Comparison of ENCODE assay signal across 9 mouse cellular contexts in the genomic region with DNA sequence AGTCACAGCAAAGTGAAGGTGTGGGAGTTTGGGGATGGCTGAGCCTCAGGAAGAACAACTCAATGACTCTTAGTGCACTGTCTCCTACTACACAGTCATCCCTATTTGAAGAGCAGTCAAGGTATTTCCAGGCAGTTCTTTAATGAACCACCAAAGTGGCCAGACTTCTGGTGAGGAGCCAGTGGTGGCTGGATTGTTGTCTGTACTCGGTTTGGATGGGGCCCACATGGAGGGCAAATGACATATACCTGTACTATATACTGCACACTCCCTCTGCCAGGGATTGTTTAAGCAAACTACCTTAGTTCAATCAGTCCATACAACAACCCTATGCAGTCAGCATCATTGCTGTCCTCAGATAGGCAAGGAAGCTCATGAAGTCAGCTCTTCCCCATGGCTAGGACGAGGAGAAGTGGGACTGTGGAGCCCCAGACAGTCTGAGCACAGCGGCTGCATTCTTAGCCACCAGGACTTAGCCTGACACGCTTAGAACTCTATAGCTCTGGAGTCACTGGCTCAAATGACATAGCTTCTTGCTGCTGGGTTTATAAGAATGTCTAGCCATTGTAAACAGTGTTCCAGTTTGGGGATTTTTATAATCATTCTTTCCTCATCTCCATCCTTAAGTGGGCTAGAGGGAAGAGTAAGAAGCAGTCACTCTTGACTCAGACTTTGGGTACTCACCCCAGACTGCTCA.
DNase-seq lines count a peak whose midpoint lies in the region; ATAC-seq and TF ChIP-seq lines count a peak whose summit lies in the region.
"Had no signal": no experiment of that assay in that cellular context is flagged by ENCODE, and none has a peak within 500 bp of the region (broad histone marks: within the 10 kb centered on the region; RNA-seq: fewer than 3 reads in every experiment).

No protein-coding gene starts in this region.

- TF ChIP-seq POLR2A in embryonic fibroblast, embryonic 13.5 days (IDR thresholded peaks at IDR 0.05; ENCODE audit: low read depth, low read length): no peak

- no peaks in the 10 kb centered on the region for H3K9me3 ChIP-seq in kidney, embryonic 15.5 days (replicated peaks)
- no peaks in the 10 kb centered on the region for H3K9me3 ChIP-seq in limb, embryonic 12.5 days
- H3K9me3 ChIP-seq: midbrain, embryonic 12.5 days had no signal

- no peak for ATAC-seq in kidney, embryonic 15.5 days (replicated peaks; ENCODE audit: low FRiP score)
- no peak for ATAC-seq in limb, embryonic 12.5 days (ENCODE audit: insufficient number of reproducible peaks, insufficient read depth, low FRiP score, low TSS enrichment, low read depth)

- H3K27ac ChIP-seq in kidney, embryonic 15.5 days: peak overlapping the region; percentile 92
- H3K27ac ChIP-seq in embryonic fibroblast, embryonic 13.5 days (ENCODE audit: insufficient read depth, low read length): peak overlapping the region; percentile 51
- peak overlapping the region; percentile 97 for H3K27ac ChIP-seq in limb, embryonic 12.5 days

- H3K27me3 ChIP-seq in kidney, embryonic 15.5 days: no peaks in the 10 kb centered on the region
- no peaks in the 10 kb centered on the region for H3K27me3 ChIP-seq in limb, embryonic 12.5 days

- TF ChIP-seq CTCF in embryonic fibroblast, embryonic 13.5 days (IDR thresholded peaks at IDR 0.05; ENCODE audit: borderline replicate concordance, insufficient read depth, low read length): no peak

- peaks cover 56% of the 10 kb centered on the region for H3K4me1 ChIP-seq in kidney, embryonic 15.5 days
- peaks cover 20% of the 10 kb centered on the region for H3K4me1 ChIP-seq in embryonic fibroblast, embryonic 13.5 days (ENCODE audit: control insufficient read depth, insufficient read depth, low read length)
- H3K4me1 ChIP-seq in limb, embryonic 12.5 days (replicated peaks): peaks cover 57% of the 10 kb centered on the region

- peak; percentile 63 for DNase-seq in cerebellum, adult 9-10 months
- DNase-seq in cerebellum, postnatal 36 days: no peak
- DNase-seq in kidney, adult 11 months: no peak
- no peak for DNase-seq in thymus, postnatal 14 days
- no peak for DNase-seq in ovary, postnatal 10 days (ENCODE audit: low spot score)

- H3K36me3 ChIP-seq in kidney, embryonic 15.5 days: no peaks in the 10 kb centered on the region
- H3K36me3 ChIP-seq in limb, embryonic 12.5 days: no peaks in the 10 kb centered on the region
- H3K36me3 ChIP-seq: midbrain, embryonic 12.5 days had no signal

- H3K4me2 ChIP-seq in kidney, embryonic 15.5 days: no peak overlapping the region
- H3K4me2 ChIP-seq in limb, embryonic 12.5 days: no peak overlapping the region
- H3K4me2 ChIP-seq: midbrain, embryonic 12.5 days had no signal

- H3K4me3 ChIP-seq in kidney, embryonic 15.5 days (replicated peaks): no peak overlapping the region
- no peak overlapping the region for H3K4me3 ChIP-seq in embryonic fibroblast, embryonic 13.5 days (ENCODE audit: insufficient read depth, low read length)
- no peak overlapping the region for H3K4me3 ChIP-seq in limb, embryonic 12.5 days (replicated peaks)
- H3K4me3 ChIP-seq: midbrain, embryonic 12.5 days had no signal

- no peak overlapping the region for H3K9ac ChIP-seq in kidney, embryonic 15.5 days
- no peak overlapping the region; the same call in 1 of the 2 replicates for H3K9ac ChIP-seq in limb, embryonic 12.5 days (replicated peaks)
- H3K9ac ChIP-seq: midbrain, embryonic 12.5 days had no signal

- WGBS in kidney, embryonic 15.5 days: 41% methylated on average over 4 of the region's 4 CpGs
- WGBS in limb, embryonic 12.5 days: 28% methylated on average over 4 of the region's 4 CpGs
